Mouse (Mus musculus) heart, embryonic 14.5 days (tissue): Measurements from ENCODE around the gene Acin1. TPM values are rescaled to one million over a fixed set of nuclear protein-coding genes. Genes with fewer than 3 reads are reported as not detected.
"Not testable (repeated sequence)": the region's sequence is repeated elsewhere in the genome, so short reads cannot be mapped to it uniquely, and the experiment has no call there.

Source experiments
- ATAC-seq: fragments of 200-750 bp; cut with Nextera tagmentation; 2 replicates; pipeline ENCODE4 v1.8.0; 2017; ENCODE audit warnings: low read depth, moderate TSS enrichment; ENCODE audit not compliant: insufficient number of reproducible peaks, insufficient read depth, low FRiP score
- H3K27ac ChIP-seq, 2 experiments: fragments of 200-500 bp in 1 of 2; fragments of 300-500 bp in 1 of 2; sonication (generic) in 1 of 2; replicated peaks in 1 of 2; 2 replicates each; pipeline ENCODE4 v1.5.1; 2012 to 2014; ENCODE audit warnings: low read depth in 2 of 2, low read length in 2 of 2, control low read depth in 1 of 2, mild to moderate bottlenecking in 1 of 2, mixed read lengths in 1 of 2; ENCODE audit not compliant: control insufficient read depth in 1 of 2, insufficient read depth in 1 of 2
- H3K27me3 ChIP-seq: fragments of 300-500 bp; sonication (generic); 2 replicates; pipeline ENCODE4 v1.6.1; 2014; ENCODE audit warnings: mild to moderate bottlenecking, low read length, control low read depth; ENCODE audit not compliant: control insufficient read depth, insufficient read depth
- H3K36me3 ChIP-seq: fragments of 300-500 bp; sonication (generic); 2 replicates; pipeline ENCODE4 v1.6.1; 2014; ENCODE audit warnings: mild to moderate bottlenecking, control low read depth, low read length, mixed read lengths; ENCODE audit not compliant: control insufficient read depth, insufficient read depth
- H3K4me1 ChIP-seq, 2 experiments: fragments of 200-500 bp in 1 of 2; fragments of 300-500 bp in 1 of 2; sonication (generic) in 1 of 2; 2 replicates each; pipeline ENCODE4 v1.6.1; 2012 to 2014; ENCODE audit warnings: low read length in 2 of 2, control low read depth in 1 of 2, mixed read lengths in 1 of 2; ENCODE audit not compliant: control insufficient read depth in 2 of 2, insufficient read depth in 2 of 2
- H3K4me2 ChIP-seq: fragments of 300-500 bp; sonication (generic); 2 replicates; pipeline ENCODE4 v1.6.1; 2014; ENCODE audit warnings: mild to moderate bottlenecking, low read length
- H3K4me3 ChIP-seq, 2 experiments: fragments of 200-500 bp in 1 of 2; fragments of 300-500 bp in 1 of 2; sonication (generic) in 1 of 2; 2 replicates each; pipeline ENCODE4 v1.5.1; 2012 to 2014; ENCODE audit warnings: low read length in 2 of 2, mild to moderate bottlenecking in 2 of 2, control low read depth in 1 of 2, low read depth in 1 of 2, moderate library complexity in 1 of 2; ENCODE audit not compliant: control insufficient read depth in 1 of 2, insufficient read depth in 1 of 2
- H3K9ac ChIP-seq: fragments of 300-500 bp; sonication (generic); 2 replicates; pipeline ENCODE4 v1.6.1; 2014; ENCODE audit warnings: mild to moderate bottlenecking, low read length
- H3K9me3 ChIP-seq: fragments of 300-500 bp; sonication (generic); 2 replicates; pipeline ENCODE4 v1.6.1; 2016; ENCODE audit warnings: low read length, control low read depth; ENCODE audit not compliant: control insufficient read depth
- WGBS: fragments of 180-500 bp; shearing (Covaris S2); extraction: QIAGEN DNeasy Blood & Tissue Kit; methylation state at CpG from one replicate; pipeline ENCODE4 v1.1.7; 2014; 5-methylcytosine and 5-hydroxymethylcytosine counted together
- polyA plus RNA-seq: library from polyadenylated mRNA; unstranded; fragments of >200 nt; fragmentation: Nextera tagmentation; extraction: Ambion mirVana; gene quantifications from 2 replicates; pipeline ENCODE4 v1.2.1, GENCODE M21; 2014

Gene Acin1
- polyA plus RNA-seq, 1 experiment from 2014 or later, result 81.1 TPM

GRCm38 (mm10) chr14:54621133-54621532 is 65.6 kb downstream of the Acin1 start, which contains the start of gene Psmb11:
TSS of gene Psmb11 (plus strand) at chr14:54621433.
- no peak within 1 kb of the TSS for H3K4me3 ChIP-seq
- peaks cover 4% of the 10 kb centered on the region for H3K36me3 ChIP-seq
- H3K4me1 ChIP-seq, result peaks cover 0 to 8% of the 10 kb centered on the region in 2 experiments; a peak in 2 of 4 replicates
- H3K9ac ChIP-seq, result no peak within 1 kb of the TSS
- no peak within 1 kb of the TSS for H3K4me2 ChIP-seq
- no peaks in the 10 kb centered on the region for H3K9me3 ChIP-seq
- WGBS, result 91% methylated on average over 1 of the region's 1 CpGs
- no peak within 1 kb of the TSS for H3K27ac ChIP-seq
- no peak for ATAC-seq
- no peaks in the 10 kb centered on the region for H3K27me3 ChIP-seq

- H3K9me3 ChIP-seq, result no peaks in the 10 kb centered on the region
- H3K4me2 ChIP-seq, result peak within 1 kb of the TSS; percentile 81
- peaks cover 0 to 8% of the 10 kb centered on the region in 2 experiments; a peak in 2 of 4 replicates for H3K4me1 ChIP-seq
- peak; percentile 85 for ATAC-seq
- WGBS, result under 1% methylated on average over 21 of the region's 25 CpGs
- H3K27me3 ChIP-seq, result no peaks in the 10 kb centered on the region
- peak within 1 kb of the TSS; percentile 66 to 74 for H3K27ac ChIP-seq
- peaks cover 28% of the 10 kb centered on the region for H3K36me3 ChIP-seq
- H3K9ac ChIP-seq, result peak within 1 kb of the TSS; percentile 93
- H3K4me3 ChIP-seq, result peak within 1 kb of the TSS; percentile 92 to 97
Measured at GRCm38 (mm10) chr14:54617897-54618365, 68.8 kb downstream of the Acin1 start, which contains the start of gene Psmb5. TSS of gene Psmb5 (minus strand) at chr14:54618022.

DNA sequence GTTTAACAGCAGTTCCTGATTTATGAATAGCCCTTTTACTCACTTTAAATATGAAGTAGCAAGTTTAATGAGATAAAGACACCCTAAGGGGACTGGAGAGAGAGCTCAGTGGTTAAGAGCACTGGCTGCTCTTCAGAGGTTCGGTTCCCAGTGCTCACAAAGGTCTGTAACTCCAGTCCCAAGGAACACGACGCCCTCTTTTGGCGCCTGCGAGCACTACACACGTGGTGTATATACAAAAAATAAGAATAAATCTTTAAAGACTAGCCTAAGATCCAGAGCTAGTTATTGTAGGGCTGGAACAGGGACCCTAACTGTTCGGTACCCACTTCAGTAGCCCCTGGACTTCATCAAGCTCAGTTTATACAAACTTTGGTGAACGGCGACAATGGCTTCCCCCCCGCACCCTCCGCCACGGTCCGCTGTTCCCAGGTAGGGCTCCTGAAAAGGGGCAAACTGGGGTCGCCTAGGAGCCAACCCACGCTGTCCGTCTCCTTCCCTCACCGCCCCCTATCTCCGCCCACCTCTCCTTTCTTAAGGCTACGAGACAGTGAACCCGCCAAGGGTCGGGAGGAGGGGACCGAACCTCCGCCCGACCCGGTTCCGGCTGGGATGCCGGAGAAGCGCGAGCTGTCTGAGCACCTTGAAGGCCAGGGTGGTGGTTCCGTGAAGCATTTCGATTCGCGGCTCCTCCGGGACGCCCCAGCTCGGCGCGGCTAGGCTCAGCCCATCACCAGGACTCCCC is 69.4 kb downstream of the Acin1 start:
- ATAC-seq, result peak; percentile 42; the same call in 1 of the 2 replicates
- H3K36me3 ChIP-seq, result peaks cover 34% of the 10 kb centered on the region
- peaks cover 0 to 8% of the 10 kb centered on the region in 2 experiments; a peak in 2 of 4 replicates for H3K4me1 ChIP-seq
- 2% methylated on average over 38 of the region's 38 CpGs for WGBS
- H3K4me2 ChIP-seq, result peak overlapping the region; percentile 81
- peak overlapping the region; percentile 92 to 97 for H3K4me3 ChIP-seq
- peak overlapping the region; percentile 53 to 66 for H3K27ac ChIP-seq
- no peaks in the 10 kb centered on the region for H3K9me3 ChIP-seq
- H3K27me3 ChIP-seq, result no peaks in the 10 kb centered on the region
- peak overlapping the region; percentile 93 for H3K9ac ChIP-seq

DNA sequence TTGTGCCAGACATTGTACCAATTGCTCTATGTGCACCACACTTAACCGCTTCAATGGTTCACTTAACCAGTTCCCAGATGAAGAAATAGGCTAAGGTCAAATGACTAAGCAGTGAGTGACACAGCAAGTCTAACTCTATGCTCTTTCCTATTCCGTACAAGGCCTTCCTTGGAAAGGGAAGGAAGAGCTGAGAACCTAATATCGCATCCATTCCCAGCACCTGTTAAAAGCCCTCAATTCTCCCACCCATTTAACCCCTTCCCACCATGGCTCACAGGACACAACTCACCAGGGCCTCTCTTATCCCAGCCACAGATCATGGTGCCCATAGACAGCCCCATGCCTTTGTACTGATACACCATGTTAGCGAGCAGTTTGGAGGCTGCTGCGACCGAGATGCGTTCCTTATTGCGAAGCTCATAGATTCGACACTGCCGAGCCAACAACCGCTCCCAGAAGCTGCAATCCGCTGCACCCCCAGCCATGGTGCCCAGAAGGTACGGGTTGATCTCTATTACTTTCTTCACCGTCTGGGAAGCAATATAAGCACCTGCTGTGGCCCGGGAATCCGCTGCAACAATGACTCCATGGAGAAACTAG is 70.4 kb downstream of the Acin1 start:
- H3K4me2 ChIP-seq, result no peak overlapping the region

GRCm38 (mm10) chr14:54614130-54614529 is 72.6 kb downstream of the Acin1 start:
- not testable (repeated sequence) for H3K4me1 ChIP-seq, H3K4me2 ChIP-seq, H3K9ac ChIP-seq, H3K4me3 ChIP-seq, ATAC-seq, H3K27me3 ChIP-seq, H3K27ac ChIP-seq, H3K9me3 ChIP-seq
- WGBS, result 96% methylated on average over 12 of the region's 16 CpGs
- peaks cover 51% of the 10 kb centered on the region for H3K36me3 ChIP-seq

More for the DNA sequence above, 70.4 kb downstream of the Acin1 start:
- no peak for ATAC-seq
- Histone ChIP-seq H3K4me1 (peaks cover 0 to 8% of the 10 kb centered on the region in 2 experiments; a peak in 2 of 4 replicates), H3K9me3 (no peaks in the 10 kb centered on the region), H3K27me3 (no peaks in the 10 kb centered on the region), H3K4me3 (no peak overlapping the region), H3K36me3 (peaks cover 44% of the 10 kb centered on the region), H3K27ac (no peak overlapping the region), H3K9ac (no peak overlapping the region)
- whole genome bisulfite sequencing, result 95% methylated on average over 16 of the region's 16 CpGs

DNA sequence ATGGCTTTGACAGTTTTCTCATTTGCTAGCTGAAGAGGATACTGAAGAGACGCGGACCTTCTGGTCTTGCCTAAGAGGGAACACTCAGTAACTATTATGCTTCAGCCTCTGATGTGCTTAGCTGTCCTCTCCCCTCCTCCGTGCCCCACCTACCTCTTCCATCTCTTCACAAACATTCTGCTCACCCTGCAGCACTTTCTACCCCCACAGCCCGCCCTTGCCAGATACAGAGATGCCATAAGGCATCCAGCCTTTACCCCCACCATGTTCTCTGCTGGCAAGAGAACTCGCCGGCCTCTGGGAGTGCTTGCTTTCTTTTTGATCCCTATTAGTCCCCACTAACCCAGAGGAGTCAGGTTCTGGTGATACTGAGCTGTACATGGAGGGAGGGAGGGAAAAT is 76.1 kb downstream of the Acin1 start:
- H3K9ac ChIP-seq, result no peak overlapping the region
- no peaks in the 10 kb centered on the region for H3K9me3 ChIP-seq
- no peak overlapping the region for H3K4me2 ChIP-seq
- H3K27me3 ChIP-seq, result no peaks in the 10 kb centered on the region
- no peak overlapping the region for H3K27ac ChIP-seq
- peaks cover 42% of the 10 kb centered on the region for H3K36me3 ChIP-seq
- ATAC-seq, result no peak
- H3K4me1 ChIP-seq, result peaks cover 0 to 3% of the 10 kb centered on the region in 2 experiments; a peak in 1 of 4 replicates
- H3K4me3 ChIP-seq, result no peak overlapping the region
- 74% methylated on average over 6 of the region's 6 CpGs for WGBS

DNA sequence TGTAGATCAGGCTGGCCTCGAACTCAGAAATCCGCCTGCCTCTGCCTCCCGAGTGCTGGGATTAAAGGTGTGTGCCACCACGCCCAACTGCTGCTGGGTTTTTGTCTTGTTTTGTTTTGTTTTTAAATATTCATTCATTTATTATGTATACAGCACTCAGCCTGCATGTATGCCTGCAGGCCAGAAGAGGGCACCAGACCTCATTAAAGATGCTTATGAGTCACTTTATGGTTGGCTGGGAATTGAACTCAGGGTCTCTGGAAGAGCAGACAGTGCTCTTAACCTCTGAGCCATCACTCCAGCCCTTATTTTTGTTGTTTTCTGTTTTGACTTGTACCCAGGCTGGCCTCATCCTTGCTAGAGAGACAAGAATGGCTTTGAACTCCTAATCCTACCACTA is 76.8 kb downstream of the Acin1 start:
- no peak overlapping the region for H3K4me2 ChIP-seq
- H3K9ac ChIP-seq, result no peak overlapping the region
- no peak overlapping the region for H3K27ac ChIP-seq
- H3K27me3 ChIP-seq, result no peaks in the 10 kb centered on the region
- WGBS, result 77% methylated on average over 4 of the region's 4 CpGs
- no peaks in the 10 kb centered on the region for H3K9me3 ChIP-seq
- H3K4me1 ChIP-seq, result peaks cover 0 to 3% of the 10 kb centered on the region in 2 experiments; a peak in 1 of 4 replicates
- H3K36me3 ChIP-seq, result peaks cover 35% of the 10 kb centered on the region
- no peak overlapping the region for H3K4me3 ChIP-seq
- ATAC-seq, result no peak
